Mouse (Mus musculus): Measurements from ENCODE around the gene Map2. TPM values are rescaled to one million over a fixed set of nuclear protein-coding genes. Genes with fewer than 3 reads are reported as not detected.

Map2 gene
- polyA plus RNA-seq, 1 experiment: 2.4 TPM

DNA sequence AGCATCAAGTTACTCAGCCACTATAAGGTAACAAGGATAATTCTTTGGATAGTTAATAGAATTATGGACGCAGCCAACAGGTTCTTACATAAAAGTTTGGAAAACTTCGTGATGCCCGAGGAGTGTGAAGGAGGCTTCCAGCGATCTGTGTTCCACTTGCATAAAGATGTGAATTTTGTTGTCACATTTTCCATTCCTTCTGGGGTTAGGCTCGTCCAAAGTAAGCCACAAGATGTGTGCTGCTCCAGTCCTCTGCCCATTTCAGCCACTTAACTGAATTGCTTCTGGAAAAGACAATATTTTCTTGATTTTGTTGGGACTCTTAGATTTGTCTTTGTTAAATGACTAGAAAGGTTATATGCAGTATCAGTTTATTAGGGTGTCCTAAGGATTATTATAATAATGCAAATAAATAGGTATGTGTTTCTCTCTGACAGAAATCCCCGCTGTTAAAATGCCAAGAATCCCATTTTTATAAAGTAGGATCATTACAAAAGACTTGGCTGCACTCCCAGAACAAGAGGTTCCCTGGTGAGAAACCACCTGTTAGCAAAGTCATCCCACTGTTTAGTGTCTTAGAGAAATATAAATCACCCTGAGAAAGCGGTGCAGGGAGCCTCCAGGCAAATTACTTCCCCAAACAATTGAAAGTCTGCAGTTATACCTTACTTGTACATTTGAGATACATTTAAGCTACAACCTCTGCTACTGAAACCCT is 36.2 kb downstream of the Map2 start:
- Histone ChIP-seq H3K79me2 (ENCODE audit: control insufficient read depth, insufficient read depth) (no peaks in the 10 kb centered on the region), H3K4me2 (ENCODE audit: low read depth) (peak overlapping the region; percentile 25), H3K27me3 (ENCODE audit: control insufficient read depth, insufficient read depth, insufficient read length) (no peaks in the 10 kb centered on the region), H3ac (ENCODE audit: control insufficient read depth, insufficient read length) (no peak overlapping the region), H3K36me3 (ENCODE audit: control insufficient read depth, insufficient read depth) (no peaks in the 10 kb centered on the region), H3K4me3 (no peak overlapping the region)
- TF ChIP-seq USF1 (IDR thresholded peaks at IDR 0.05; ENCODE audit: low read depth) (no peak), CEBPB (IDR thresholded peaks at IDR 0.05; ENCODE audit: insufficient read depth, poor library complexity, severe bottlenecking) (0 out of 2 replicates have a peak, but pooled peaks have one; percentile 8), TCF3 (IDR thresholded peaks at IDR 0.05; ENCODE audit: insufficient read length, low read depth) (no peak), REST (IDR thresholded peaks at IDR 0.05; ENCODE audit: insufficient read depth, insufficient read length) (no peak), E2F4 (IDR thresholded peaks at IDR 0.05; ENCODE audit: insufficient read depth) (no peak), MYOD1 (IDR thresholded peaks at IDR 0.05; ENCODE audit: control insufficient read depth in 1 of 3, insufficient read length in 2 of 3, low read depth in 2 of 3) (peak in 1 of 3 experiments; percentile 42), POLR2AphosphoS2 (IDR thresholded peaks at IDR 0.05; ENCODE audit: insufficient read length, low read depth) (no peak)

DNA sequence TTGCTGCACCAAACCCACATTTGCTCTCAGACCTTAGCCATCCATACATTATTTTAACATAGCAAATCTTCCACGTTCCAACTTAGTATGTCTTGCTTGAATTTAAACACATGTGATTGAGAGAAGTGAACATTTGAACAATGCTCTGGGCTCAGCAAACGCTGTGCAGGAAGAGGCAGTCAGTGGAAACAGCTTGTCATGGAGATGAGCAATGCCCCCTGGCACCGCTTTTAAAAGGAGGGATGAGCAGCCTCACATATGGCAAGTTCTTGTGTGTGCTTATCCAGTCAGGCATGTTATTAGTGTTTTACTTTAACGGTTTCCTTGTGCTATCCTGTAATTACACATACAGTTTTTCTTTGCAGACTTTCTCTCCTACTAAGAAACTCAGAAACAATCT is 46.4 kb downstream of the Map2 start:
- Histone ChIP-seq H3K4me2 (ENCODE audit: low read depth) (no peak overlapping the region), H3K79me2 (ENCODE audit: control insufficient read depth, insufficient read depth) (no peaks in the 10 kb centered on the region), H3K27me3 (ENCODE audit: control insufficient read depth, insufficient read depth, insufficient read length) (no peaks in the 10 kb centered on the region), H3ac (ENCODE audit: control insufficient read depth, insufficient read length) (no peak overlapping the region), H3K4me3 (no peak overlapping the region), H3K36me3 (ENCODE audit: control insufficient read depth, insufficient read depth) (no peaks in the 10 kb centered on the region)
- no peak for TF ChIP-seq POLR2A (IDR thresholded peaks at IDR 0.05; ENCODE audit: insufficient read length, low read depth)

DNA sequence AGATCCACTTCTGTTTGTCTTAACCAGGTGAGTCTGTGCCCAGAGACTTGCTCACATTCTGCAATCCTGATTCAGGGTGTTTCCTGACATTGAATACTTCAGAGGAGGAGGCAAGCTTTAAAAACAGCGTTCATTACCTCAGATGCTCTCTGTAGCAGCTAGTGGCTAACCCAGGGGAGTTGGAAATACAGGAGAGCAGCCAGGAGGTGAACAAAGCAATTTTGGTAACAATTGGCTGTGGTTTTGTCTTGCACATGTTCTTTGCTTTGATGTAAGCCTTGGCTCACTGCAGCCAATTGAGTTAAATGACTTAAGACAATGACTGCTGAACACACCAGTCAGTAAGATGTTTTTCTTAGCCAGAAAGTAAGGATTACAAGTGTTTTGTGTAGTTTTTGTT is 48.3 kb downstream of the Map2 start:
- Histone ChIP-seq H3K4me3 (no peak overlapping the region), H3K4me2 (ENCODE audit: low read depth) (no peak overlapping the region), H3K36me3 (ENCODE audit: control insufficient read depth, insufficient read depth) (no peaks in the 10 kb centered on the region), H3K79me2 (ENCODE audit: control insufficient read depth, insufficient read depth) (no peaks in the 10 kb centered on the region), H3K27me3 (ENCODE audit: control insufficient read depth, insufficient read depth, insufficient read length) (no peaks in the 10 kb centered on the region), H3ac (ENCODE audit: control insufficient read depth, insufficient read length) (no peak overlapping the region)
- TF ChIP-seq CEBPB (IDR thresholded peaks at IDR 0.05; ENCODE audit: insufficient read depth, poor library complexity, severe bottlenecking): no peak
- TF ChIP-seq MYOG (IDR thresholded peaks at IDR 0.05; ENCODE audit: control insufficient read depth in 1 of 3, insufficient read depth in 1 of 3, insufficient read length in 2 of 3, low read depth in 2 of 3): no peak
- no peak for TF ChIP-seq POLR2AphosphoS2 (IDR thresholded peaks at IDR 0.05; ENCODE audit: insufficient read length, low read depth)
- TF ChIP-seq REST (IDR thresholded peaks at IDR 0.05; ENCODE audit: insufficient read depth, insufficient read length): no peak
- no peak for TF ChIP-seq E2F4 (IDR thresholded peaks at IDR 0.05; ENCODE audit: insufficient read depth)
- TF ChIP-seq POLR2A (IDR thresholded peaks at IDR 0.05; ENCODE audit: insufficient read length, low read depth): no peak
- TF ChIP-seq TCF3 (IDR thresholded peaks at IDR 0.05; ENCODE audit: insufficient read length, low read depth): no peak
- no peak for TF ChIP-seq MYOD1 (IDR thresholded peaks at IDR 0.05; ENCODE audit: control insufficient read depth in 1 of 3, insufficient read length in 2 of 3, low read depth in 2 of 3)
- TF ChIP-seq USF1 (IDR thresholded peaks at IDR 0.05; ENCODE audit: low read depth): no peak
- TF ChIP-seq SRF (IDR thresholded peaks at IDR 0.05; ENCODE audit: control insufficient read depth, insufficient read length, low read depth): no peak
- TF ChIP-seq TCF12 (IDR thresholded peaks at IDR 0.05; ENCODE audit: insufficient read depth, poor library complexity, severe bottlenecking): no peak
- no peak for TF ChIP-seq MAX (IDR thresholded peaks at IDR 0.05; ENCODE audit: low read depth)

DNA sequence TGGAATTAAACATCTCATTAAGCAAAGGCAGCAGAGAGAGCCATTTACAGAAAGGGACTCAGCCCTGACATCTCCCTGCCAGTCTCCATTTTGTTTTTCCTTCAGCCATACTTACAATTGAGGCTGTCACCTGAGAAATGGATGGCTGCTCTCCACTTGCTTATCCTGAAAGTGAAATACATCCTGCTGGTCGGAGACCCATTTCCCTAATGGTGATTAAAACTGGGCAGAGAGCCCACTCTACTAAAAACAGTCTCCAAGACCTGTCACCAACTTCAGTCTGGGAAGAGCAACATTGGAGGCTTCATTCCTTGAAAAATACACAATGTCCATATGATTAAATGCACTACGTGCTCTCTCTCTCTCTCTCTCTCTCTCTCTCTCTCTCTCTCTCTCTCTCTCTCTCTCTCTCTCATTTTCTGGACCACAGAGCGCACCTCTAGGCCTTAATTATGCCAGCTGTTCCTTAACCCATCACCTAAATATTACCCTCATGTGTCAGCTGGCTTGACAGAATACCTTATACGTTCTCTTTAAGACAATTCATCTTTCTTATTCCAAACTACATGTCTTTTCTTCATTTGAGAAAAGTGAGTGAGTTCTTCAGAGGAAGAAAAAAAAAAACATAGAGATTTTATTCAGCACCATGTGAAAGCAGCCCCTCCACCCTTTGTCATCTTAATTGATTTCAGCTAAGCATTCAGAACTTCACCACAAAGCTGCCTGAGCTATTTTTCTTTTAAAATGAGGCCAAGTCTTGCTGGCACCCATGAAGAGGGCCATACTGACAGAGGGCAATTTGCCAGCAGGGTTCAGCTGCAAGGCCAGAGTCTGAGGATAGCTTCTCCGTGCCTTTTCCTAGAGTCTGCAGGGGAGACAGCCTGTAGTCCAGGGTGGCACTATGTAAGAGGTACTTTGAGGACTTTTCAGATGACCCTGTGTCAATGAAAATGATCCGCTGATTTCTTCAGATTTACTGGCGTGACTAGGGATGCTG is 51.6 kb downstream of the Map2 start:
- Histone ChIP-seq H3K4me3 (no peak overlapping the region), H3ac (ENCODE audit: control insufficient read depth, insufficient read length) (no peak overlapping the region), H3K4me2 (ENCODE audit: low read depth) (no peak overlapping the region), H3K79me2 (ENCODE audit: control insufficient read depth, insufficient read depth) (no peaks in the 10 kb centered on the region), H3K36me3 (ENCODE audit: control insufficient read depth, insufficient read depth) (no peaks in the 10 kb centered on the region), H3K27me3 (ENCODE audit: control insufficient read depth, insufficient read depth, insufficient read length) (no peaks in the 10 kb centered on the region)
- no peak for TF ChIP-seq REST (IDR thresholded peaks at IDR 0.05; ENCODE audit: insufficient read depth, insufficient read length)
- TF ChIP-seq TCF3 (IDR thresholded peaks at IDR 0.05; ENCODE audit: insufficient read length, low read depth): no peak
- TF ChIP-seq TCF12 (IDR thresholded peaks at IDR 0.05; ENCODE audit: insufficient read depth, poor library complexity, severe bottlenecking): no peak
- TF ChIP-seq MYOG (IDR thresholded peaks at IDR 0.05; ENCODE audit: control insufficient read depth in 1 of 3, insufficient read depth in 1 of 3, insufficient read length in 2 of 3, low read depth in 2 of 3): no peak
- TF ChIP-seq POLR2A (IDR thresholded peaks at IDR 0.05; ENCODE audit: insufficient read length, low read depth): no peak
- TF ChIP-seq SRF (IDR thresholded peaks at IDR 0.05; ENCODE audit: control insufficient read depth, insufficient read length, low read depth): no peak
- no peak for TF ChIP-seq E2F4 (IDR thresholded peaks at IDR 0.05; ENCODE audit: insufficient read depth)
- TF ChIP-seq CEBPB (IDR thresholded peaks at IDR 0.05; ENCODE audit: insufficient read depth, poor library complexity, severe bottlenecking): no peak
- no peak for TF ChIP-seq POLR2AphosphoS2 (IDR thresholded peaks at IDR 0.05; ENCODE audit: insufficient read length, low read depth)
- no peak for TF ChIP-seq MAX (IDR thresholded peaks at IDR 0.05; ENCODE audit: low read depth)
- TF ChIP-seq USF1 (IDR thresholded peaks at IDR 0.05; ENCODE audit: low read depth): no peak
- TF ChIP-seq MYOD1 (IDR thresholded peaks at IDR 0.05; ENCODE audit: control insufficient read depth in 1 of 3, insufficient read length in 2 of 3, low read depth in 2 of 3): no peak
